Mouse (Mus musculus): ENCODE results near the gene Klhl21. TPM values are rescaled to one million over a fixed set of nuclear protein-coding genes. Genes with fewer than 3 reads are reported as not detected.
"Not testable (repeated sequence)": the region's sequence is repeated elsewhere in the genome, so short reads cannot be mapped to it uniquely, and the experiment has no call there.

The Klhl21 gene
- polyA plus RNA-seq, 1 experiment from 2014 or later = 11.4 TPM

- WGBS (ENCODE audit: insufficient replicate concordance) = 82% methylated on average over 13 of the region's 13 CpGs
- Histone ChIP-seq H3K36me3 (ENCODE audit: control insufficient read depth, insufficient read depth, low read length) (no peaks in the 10 kb centered on the region), H3K4me1 (ENCODE audit: control insufficient read depth, insufficient read depth, low read length) (peaks cover 9% of the 10 kb centered on the region), H3K27ac (ENCODE audit: low read depth, low read length) (no peak overlapping the region), H3K9ac (ENCODE audit: low read depth, low read length) (no peak overlapping the region), H3K27me3 (ENCODE audit: control insufficient read depth, insufficient read depth, low read length) (peaks cover 12% of the 10 kb centered on the region), H3K4me2 (no peak overlapping the region), H3K9me3 (replicated peaks; ENCODE audit: control insufficient read depth, low read length) (no peaks in the 10 kb centered on the region), H3K4me3 (ENCODE audit: low read depth, low read length) (no peak overlapping the region)
- ATAC-seq (replicated peaks; ENCODE audit: insufficient number of reproducible peaks, low FRiP score, low TSS enrichment) = no peak
These were observed 24.3 kb downstream of the Klhl21 start for GRCm38 (mm10) chr4:152032922-152033321.

GRCm38 (mm10) chr4:152036464-152036863 lies 27.9 kb downstream of the Klhl21 start:
- H3K27ac ChIP-seq (ENCODE audit: low read depth, low read length); H3K36me3 ChIP-seq (ENCODE audit: control insufficient read depth, insufficient read depth, low read length); H3K4me2 ChIP-seq; H3K9ac ChIP-seq (ENCODE audit: low read depth, low read length); H3K4me3 ChIP-seq (ENCODE audit: low read depth, low read length); ATAC-seq (replicated peaks; ENCODE audit: insufficient number of reproducible peaks, low FRiP score, low TSS enrichment); H3K9me3 ChIP-seq (replicated peaks; ENCODE audit: control insufficient read depth, low read length): not testable (repeated sequence)
- Histone ChIP-seq H3K4me1 (ENCODE audit: control insufficient read depth, insufficient read depth, low read length) (peaks cover 10% of the 10 kb centered on the region), H3K27me3 (ENCODE audit: control insufficient read depth, insufficient read depth, low read length) (peaks cover 12% of the 10 kb centered on the region)
- WGBS (ENCODE audit: insufficient replicate concordance) = 90% methylated on average over 6 of the region's 6 CpGs

GRCm38 (mm10) chr4:152038225-152038984 lies 29.8 kb downstream of the Klhl21 start, which contains the start of gene Tas1r1:
Tas1r1 (minus strand) TSS chr4:152038568.
- Histone ChIP-seq H3K27me3 (ENCODE audit: control insufficient read depth, insufficient read depth, low read length) (no peaks in the 10 kb centered on the region), H3K27ac (ENCODE audit: low read depth, low read length) (no peak within 1 kb of the TSS)
- WGBS (ENCODE audit: insufficient replicate concordance) = 48% methylated on average over 10 of the region's 10 CpGs

GRCm38 (mm10) chr4:152038985-152039830 lies 30.6 kb downstream of the Klhl21 start, which contains the start of gene Nol9:
Nol9 (plus strand) TSS chr4:152039321.
- H3K36me3 ChIP-seq (ENCODE audit: control insufficient read depth, insufficient read depth, low read length) = peaks cover 23% of the 10 kb centered on the region
- peak within 1 kb of the TSS; percentile 87 for H3K9ac ChIP-seq (ENCODE audit: low read depth, low read length)
- peaks cover 7% of the 10 kb centered on the region for H3K4me1 ChIP-seq (ENCODE audit: control insufficient read depth, insufficient read depth, low read length)
- peak within 1 kb of the TSS; percentile 95 for H3K4me2 ChIP-seq
- peak; percentile 74 for ATAC-seq (replicated peaks; ENCODE audit: insufficient number of reproducible peaks, low FRiP score, low TSS enrichment)
- under 1% methylated on average over 81 of the region's 86 CpGs for WGBS (ENCODE audit: insufficient replicate concordance)
- H3K4me3 ChIP-seq (ENCODE audit: low read depth, low read length) = peak within 1 kb of the TSS; percentile 100
- no peaks in the 10 kb centered on the region for H3K27me3 ChIP-seq (ENCODE audit: control insufficient read depth, insufficient read depth, low read length)
- no peaks in the 10 kb centered on the region for H3K9me3 ChIP-seq (replicated peaks; ENCODE audit: control insufficient read depth, low read length)
- H3K27ac ChIP-seq (ENCODE audit: low read depth, low read length) = no peak within 1 kb of the TSS

More at GRCm38 (mm10) chr4:152038225-152038984, 29.8 kb downstream of the Klhl21 start, which contains the start of gene Tas1r1:
- Histone ChIP-seq H3K4me1 (ENCODE audit: control insufficient read depth, insufficient read depth, low read length) (peaks cover 7% of the 10 kb centered on the region), H3K36me3 (ENCODE audit: control insufficient read depth, insufficient read depth, low read length) (peaks cover 19% of the 10 kb centered on the region), H3K9me3 (replicated peaks; ENCODE audit: control insufficient read depth, low read length) (no peaks in the 10 kb centered on the region), H3K4me2 (peak within 1 kb of the TSS; percentile 95), H3K4me3 (ENCODE audit: low read depth, low read length) (peak within 1 kb of the TSS; percentile 100), H3K9ac (ENCODE audit: low read depth, low read length) (peak within 1 kb of the TSS; percentile 87)
- ATAC-seq (replicated peaks; ENCODE audit: insufficient number of reproducible peaks, low FRiP score, low TSS enrichment) = no peak

- H3K9ac ChIP-seq (ENCODE audit: low read depth, low read length) = peak overlapping the region; percentile 87
- H3K36me3 ChIP-seq (ENCODE audit: control insufficient read depth, insufficient read depth, low read length) = peaks cover 25% of the 10 kb centered on the region
- peak overlapping the region; percentile 100 for H3K4me3 ChIP-seq (ENCODE audit: low read depth, low read length)
- no peaks in the 10 kb centered on the region for H3K9me3 ChIP-seq (replicated peaks; ENCODE audit: control insufficient read depth, low read length)
- no peaks in the 10 kb centered on the region for H3K27me3 ChIP-seq (ENCODE audit: control insufficient read depth, insufficient read depth, low read length)
- no peak overlapping the region for H3K27ac ChIP-seq (ENCODE audit: low read depth, low read length)
- peaks cover 7% of the 10 kb centered on the region for H3K4me1 ChIP-seq (ENCODE audit: control insufficient read depth, insufficient read depth, low read length)
- ATAC-seq (replicated peaks; ENCODE audit: insufficient number of reproducible peaks, low FRiP score, low TSS enrichment) = no peak
- peak overlapping the region; percentile 95 for H3K4me2 ChIP-seq
- WGBS (ENCODE audit: insufficient replicate concordance) = 2% methylated on average over 25 of the region's 25 CpGs
These were observed 31.3 kb downstream of the Klhl21 start for GRCm38 (mm10) chr4:152039831-152040310.

GRCm38 (mm10) chr4:152041924-152042641 lies 33.5 kb downstream of the Klhl21 start:
- H3K27me3 ChIP-seq (ENCODE audit: control insufficient read depth, insufficient read depth, low read length) = no peaks in the 10 kb centered on the region
- 95% methylated on average over 22 of the region's 22 CpGs for WGBS (ENCODE audit: insufficient replicate concordance)
- H3K4me3 ChIP-seq (ENCODE audit: low read depth, low read length) = no peak overlapping the region
- no peak overlapping the region for H3K9ac ChIP-seq (ENCODE audit: low read depth, low read length)
- no peak overlapping the region for H3K27ac ChIP-seq (ENCODE audit: low read depth, low read length)
- no peak for ATAC-seq (replicated peaks; ENCODE audit: insufficient number of reproducible peaks, low FRiP score, low TSS enrichment)
- peaks cover 39% of the 10 kb centered on the region for H3K36me3 ChIP-seq (ENCODE audit: control insufficient read depth, insufficient read depth, low read length)
- no peak overlapping the region for H3K4me2 ChIP-seq
- H3K9me3 ChIP-seq (replicated peaks; ENCODE audit: control insufficient read depth, low read length) = no peaks in the 10 kb centered on the region
- H3K4me1 ChIP-seq (ENCODE audit: control insufficient read depth, insufficient read depth, low read length) = peaks cover 7% of the 10 kb centered on the region

GRCm38 (mm10) chr4:152043171-152043570 lies 34.6 kb downstream of the Klhl21 start:
- peaks cover 48% of the 10 kb centered on the region for H3K36me3 ChIP-seq (ENCODE audit: control insufficient read depth, insufficient read depth, low read length)
- no peak for ATAC-seq (replicated peaks; ENCODE audit: insufficient number of reproducible peaks, low FRiP score, low TSS enrichment)
- H3K9ac ChIP-seq (ENCODE audit: low read depth, low read length) = no peak overlapping the region
- peaks cover 7% of the 10 kb centered on the region for H3K4me1 ChIP-seq (ENCODE audit: control insufficient read depth, insufficient read depth, low read length)
- no peak overlapping the region for H3K27ac ChIP-seq (ENCODE audit: low read depth, low read length)
- 88% methylated on average over 3 of the region's 3 CpGs for whole genome bisulfite sequencing (ENCODE audit: insufficient replicate concordance)
- no peak overlapping the region for H3K4me2 ChIP-seq
- H3K4me3 ChIP-seq (ENCODE audit: low read depth, low read length) = no peak overlapping the region
- no peaks in the 10 kb centered on the region for H3K9me3 ChIP-seq (replicated peaks; ENCODE audit: control insufficient read depth, low read length)
- H3K27me3 ChIP-seq (ENCODE audit: control insufficient read depth, insufficient read depth, low read length) = no peaks in the 10 kb centered on the region

- Histone ChIP-seq H3K9me3 (replicated peaks; ENCODE audit: control insufficient read depth, low read length) (no peaks in the 10 kb centered on the region), H3K9ac (ENCODE audit: low read depth, low read length) (no peak overlapping the region), H3K27ac (ENCODE audit: low read depth, low read length) (no peak overlapping the region), H3K27me3 (ENCODE audit: control insufficient read depth, insufficient read depth, low read length) (no peaks in the 10 kb centered on the region), H3K4me2 (no peak overlapping the region), H3K36me3 (ENCODE audit: control insufficient read depth, insufficient read depth, low read length) (peaks cover 53% of the 10 kb centered on the region), H3K4me3 (ENCODE audit: low read depth, low read length) (no peak overlapping the region), H3K4me1 (ENCODE audit: control insufficient read depth, insufficient read depth, low read length) (peaks cover 7% of the 10 kb centered on the region)
- no peak for ATAC-seq (replicated peaks; ENCODE audit: insufficient number of reproducible peaks, low FRiP score, low TSS enrichment)
- 91% methylated on average over 6 of the region's 6 CpGs for WGBS (ENCODE audit: insufficient replicate concordance)
These were observed 36.0 kb downstream of the Klhl21 start for GRCm38 (mm10) chr4:152044609-152045008.

Measured in heart, embryonic 11.5 days (tissue).